Mouse (Mus musculus): ENCODE data around the gene Eid2. TPM values are rescaled to one million over a fixed set of nuclear protein-coding genes. Genes with fewer than 3 reads are reported as not detected.

The Eid2 gene
- 2.4 and 2.5 TPM in 2 replicates for polyA plus RNA-seq (2012; rRNA removed)

GRCm38 (mm10) chr7:28267129-28268041 lies at the start of gene Eid2:
Eid2 (plus strand) TSS chr7:28267881.

GRCm38 (mm10) chr7:28277615-28278278 lies 10.1 kb downstream of the Eid2 start, which contains the start of gene Eid2b:
Eid2b (plus strand) TSS chr7:28277739.

GRCm38 (mm10) chr7:28290638-28291590 lies 23.2 kb downstream of the Eid2 start, which contains the start of gene Selenov:
Selenov (minus strand) TSS chr7:28291186.

GRCm38 (mm10) chr7:28301616-28302433 lies 34.1 kb downstream of the Eid2 start, which contains the start of gene Dll3:
Dll3 (minus strand) TSS chr7:28302238.

GRCm38 (mm10) chr7:28311926-28312543 lies 44.4 kb downstream of the Eid2 start, which contains the start of gene Timm50:
Timm50 (minus strand) TSS chr7:28312072.

Other genes starting within 250 kb of the Eid2 start
- 68.3 and 74.1 TPM in 2 replicates for gene Psmc4, start 217.8 kb upstream of the Eid2 start, polyA plus RNA-seq (2012; rRNA removed)
- gene Fcgbp, start 196.6 kb upstream of the Eid2 start, polyA plus RNA-seq (2012; rRNA removed): 0.07 and 0.29 TPM in 2 replicates
- gene 9530053A07Rik, start 138.4 kb upstream of the Eid2 start, polyA plus RNA-seq (2012; rRNA removed): not detected in 2 replicates
- 116 and 129 TPM in 2 replicates for gene Fbl, start 98.2 kb upstream of the Eid2 start, polyA plus RNA-seq (2012; rRNA removed)
- 2.8 and 3.1 TPM in 2 replicates for gene Dyrk1b, start 88.4 kb upstream of the Eid2 start, polyA plus RNA-seq (2012; rRNA removed)
- gene Eid2b, start 9.9 kb downstream of the Eid2 start, polyA plus RNA-seq (2012; rRNA removed): 2.0 TPM in 2 replicates
- 0.02 TPM in 1 of 2 replicates, not detected in the other for gene Selenov, start 23.3 kb downstream of the Eid2 start, polyA plus RNA-seq (2012; rRNA removed)
- 0.04 TPM in 1 of 2 replicates, not detected in the other for gene Dll3, start 34.4 kb downstream of the Eid2 start, polyA plus RNA-seq (2012; rRNA removed)
- 35.4 TPM in 2 replicates for gene Timm50, start 44.2 kb downstream of the Eid2 start, polyA plus RNA-seq (2012; rRNA removed)
- gene Supt5, start 70.9 kb downstream of the Eid2 start, polyA plus RNA-seq (2012; rRNA removed): 27.7 and 31.0 TPM in 2 replicates
- gene Rps16, start 82.8 kb downstream of the Eid2 start, polyA plus RNA-seq (2012; rRNA removed): 978 and 1,228 TPM in 2 replicates
- gene Plekhg2, start 104.7 kb downstream of the Eid2 start, polyA plus RNA-seq (2012; rRNA removed): 2.9 and 3.2 TPM in 2 replicates
- 15.1 and 24.5 TPM in 2 replicates for gene Zfp36, start 112.4 kb downstream of the Eid2 start, polyA plus RNA-seq (2012; rRNA removed)
- gene Med29, start 124.8 kb downstream of the Eid2 start, polyA plus RNA-seq (2012; rRNA removed): 20.6 and 21.0 TPM in 2 replicates
- gene Paf1, start 125.1 kb downstream of the Eid2 start, polyA plus RNA-seq (2012; rRNA removed): 29.5 and 30.8 TPM in 2 replicates
- 54.9 and 55.1 TPM in 2 replicates for gene Gmfg, start 169.6 kb downstream of the Eid2 start, polyA plus RNA-seq (2012; rRNA removed)
- 0.32 and 0.42 TPM in 2 replicates for gene Lrfn1, start 184.1 kb downstream of the Eid2 start, polyA plus RNA-seq (2012; rRNA removed)
- gene Ifnl2, start 242.6 kb downstream of the Eid2 start, polyA plus RNA-seq (2012; rRNA removed): not detected in 2 replicates